Mouse (Mus musculus): Measurements from ENCODE around the gene Spp2.

GRCm38 (mm10) chr1:88418943-88419342 is 12.2 kb downstream of the Spp2 start:
- TF ChIP-seq EP300 (IDR thresholded peaks at IDR 0.05; ENCODE audit: low read depth) = no peak
- TF ChIP-seq CTCF (IDR thresholded peaks at IDR 0.05; ENCODE audit: low read depth) = no peak
